Mouse (Mus musculus) heart, adult 2 months (tissue): ENCODE data around the gene Gm572. TPM values are rescaled to one million over a fixed set of nuclear protein-coding genes. Genes with fewer than 3 reads are reported as not detected.

ENCODE experiments used
- DNase-seq, 2 experiments: peaks; one replicate each; pipeline ENCODE4 v3.0.0; 2021
- H3K27ac ChIP-seq: fragments of 200-600 bp; 2 replicates; pipeline ENCODE4 v1.8.1; 2022
- H3K27me3 ChIP-seq: fragments of 200-500 bp; 2 replicates; pipeline ENCODE4 v1.6.1; 2012; ENCODE audit warnings: mild to moderate bottlenecking, low read length, inconsistent platforms, mixed read lengths; ENCODE audit not compliant: control insufficient read depth, insufficient read depth
- H3K36me3 ChIP-seq: fragments of 200-500 bp; 2 replicates; pipeline ENCODE4 v1.6.1; 2012; ENCODE audit warnings: low read length, inconsistent platforms; ENCODE audit not compliant: control insufficient read depth, insufficient read depth
- H3K4me1 ChIP-seq: fragments of 200-500 bp; 2 replicates; pipeline ENCODE4 v1.6.1; 2011; ENCODE audit warnings: low read length; ENCODE audit not compliant: control insufficient read depth, insufficient read depth
- H3K4me3 ChIP-seq: fragments of 200-600 bp; 2 replicates; pipeline ENCODE4 v1.8.1; 2022
- H3K79me2 ChIP-seq: fragments of 200-500 bp; replicated peaks from 2 replicates; pipeline ENCODE4 v1.6.1; 2012; ENCODE audit warnings: mild to moderate bottlenecking, inconsistent platforms, low read length, moderate library complexity, mixed read lengths; ENCODE audit not compliant: control insufficient read depth, insufficient read depth
- H3K9ac ChIP-seq: fragments of 200-500 bp; 2 replicates; pipeline ENCODE4 v1.6.1; 2012; ENCODE audit warnings: low read depth, mild to moderate bottlenecking, control low read depth, inconsistent platforms, low read length, mixed read lengths
- CTCF ChIP-seq: fragments of 200-600 bp; IDR thresholded peaks from 2 replicates; pipeline ENCODE4 v1.8.1; 2022; ENCODE audit warnings: antibody characterized with exemption, mild to moderate bottlenecking, moderate library complexity
- EP300 ChIP-seq: fragments of 200-500 bp; IDR thresholded peaks from 2 replicates; pipeline ENCODE4 v1.6.1; 2011; ENCODE audit warnings: low read depth, low read length, control low read depth; ENCODE audit not compliant: insufficient read depth
- POLR2A ChIP-seq: fragments of 200-500 bp; IDR thresholded peaks from 2 replicates; pipeline ENCODE4 v1.6.1; 2011; ENCODE audit warnings: mild to moderate bottlenecking, low read depth, low read length, control low read depth; ENCODE audit not compliant: insufficient read depth
- WGBS: fragments of 180-500 bp; shearing (Covaris S2); methylation state at CpG from one replicate; pipeline ENCODE4 v1.1.7; 2018; 5-methylcytosine and 5-hydroxymethylcytosine counted together
- intact Hi-C: fragments of 180-260 bp; cut with DNase I; formaldehyde crosslinking; loops from one replicate; pipeline ENCODE4 v1.15.1; 2025
- polyA plus RNA-seq: library from polyadenylated mRNA; depleted of rRNA; stranded (reverse); fragments of >200 nt; gene quantifications from 2 replicates; pipeline ENCODE4 v1.2.3, GENCODE M21; 2012
- total RNA-seq, 2 experiments: library from RNA; stranded (reverse); gene quantifications; 2 replicates each; pipeline ENCODE4 v1.2.3; 2021

Gene Gm572
- total and polyA plus RNA-seq, 3 experiments = 1.9 to 5.0 (median 4.5) TPM

- no peaks in the 10 kb centered on the region for H3K4me1 ChIP-seq
- H3K9ac ChIP-seq = no peak overlapping the region
- H3K79me2 ChIP-seq = no peaks in the 10 kb centered on the region
- no peak for TF ChIP-seq CTCF
- no peak for TF ChIP-seq POLR2A
- no peak for TF ChIP-seq EP300
- intact Hi-C loops = no loop called here
- WGBS = 43% methylated on average over 14 of the region's 14 CpGs
- H3K36me3 ChIP-seq = no peaks in the 10 kb centered on the region
- no peak for DNase-seq
- H3K27me3 ChIP-seq = no peaks in the 10 kb centered on the region
- no peak overlapping the region for H3K4me3 ChIP-seq
- H3K27ac ChIP-seq = no peak overlapping the region
Measured at GRCm38 (mm10) chr4:148686491-148686941, 43.4 kb downstream of the Gm572 start.

GRCm38 (mm10) chr4:148688091-148688490, 45.0 kb downstream of the Gm572 start:
- no peak overlapping the region for H3K9ac ChIP-seq
- no peaks in the 10 kb centered on the region for H3K4me1 ChIP-seq
- no peaks in the 10 kb centered on the region for H3K36me3 ChIP-seq
- TF ChIP-seq CTCF = no peak
- no peak for TF ChIP-seq POLR2A
- no peak for TF ChIP-seq EP300
- H3K27ac ChIP-seq = no peak overlapping the region
- DNase-seq = no peak
- no peak overlapping the region for H3K4me3 ChIP-seq
- intact Hi-C loops = no loop called here
- H3K79me2 ChIP-seq = no peaks in the 10 kb centered on the region
- H3K27me3 ChIP-seq = no peaks in the 10 kb centered on the region
- 51% methylated on average over 2 of the region's 2 CpGs for WGBS

- H3K4me1 ChIP-seq = no peaks in the 10 kb centered on the region
- H3K79me2 ChIP-seq = no peaks in the 10 kb centered on the region
- H3K9ac ChIP-seq = no peak overlapping the region
- 66% methylated on average over 4 of the region's 4 CpGs for WGBS
- no peak overlapping the region for H3K4me3 ChIP-seq
- no peak for TF ChIP-seq POLR2A
- no peak for DNase-seq
- no peak overlapping the region for H3K27ac ChIP-seq
- no peaks in the 10 kb centered on the region for H3K27me3 ChIP-seq
- intact Hi-C loops = no loop called here
- no peaks in the 10 kb centered on the region for H3K36me3 ChIP-seq
Measured at GRCm38 (mm10) chr4:148691185-148691584, 48.1 kb downstream of the Gm572 start.

- DNase-seq = no peak
- Histone ChIP-seq H3K4me1 (no peaks in the 10 kb centered on the region), H3K27ac (no peak overlapping the region), H3K4me3 (no peak overlapping the region), H3K79me2 (no peaks in the 10 kb centered on the region), H3K36me3 (no peaks in the 10 kb centered on the region), H3K9ac (no peak overlapping the region), H3K27me3 (no peaks in the 10 kb centered on the region)
- intact Hi-C loops = no loop called here
- no peak for TF ChIP-seq POLR2A
- no peak for TF ChIP-seq EP300
- no peak for TF ChIP-seq CTCF
- 48% methylated on average over 7 of the region's 7 CpGs for WGBS
Measured at GRCm38 (mm10) chr4:148693417-148693959, 50.4 kb downstream of the Gm572 start.

DNA sequence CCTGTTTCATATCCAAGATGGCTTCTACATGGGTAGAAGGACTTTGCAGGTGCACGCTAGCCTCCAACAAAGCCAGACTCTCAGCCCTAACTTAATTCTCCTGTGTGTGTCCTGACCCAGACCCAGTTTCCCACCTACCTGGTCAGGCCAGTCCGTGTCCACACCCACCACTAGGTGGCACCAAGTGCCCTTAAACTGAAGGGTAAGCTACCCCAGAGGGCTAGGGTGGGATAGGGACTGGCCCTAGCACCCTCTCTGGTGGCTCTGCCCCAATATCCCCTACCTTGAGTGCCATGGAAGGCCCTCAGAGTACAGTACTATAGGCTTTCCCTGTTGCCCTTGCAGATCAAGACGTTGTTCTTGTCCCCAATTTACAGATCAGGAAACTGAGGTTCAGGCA, 61.6 kb downstream of the Gm572 start:
- Histone ChIP-seq H3K79me2 (no peaks in the 10 kb centered on the region), H3K27ac (no peak overlapping the region), H3K4me3 (no peak overlapping the region), H3K36me3 (no peaks in the 10 kb centered on the region), H3K4me1 (no peaks in the 10 kb centered on the region), H3K9ac (no peak overlapping the region), H3K27me3 (no peaks in the 10 kb centered on the region)
- 44% methylated on average over 3 of the region's 3 CpGs for WGBS
- no peak for TF ChIP-seq POLR2A
- TF ChIP-seq CTCF = peak; percentile 80
- TF ChIP-seq EP300 = no peak
- peak; percentile 19 to 43 for DNase-seq
- intact Hi-C loops = loop anchor here (2.0 kb wide), 1 partner anchor 372 kb away; no protein-coding TSS in a partner anchor

DNA sequence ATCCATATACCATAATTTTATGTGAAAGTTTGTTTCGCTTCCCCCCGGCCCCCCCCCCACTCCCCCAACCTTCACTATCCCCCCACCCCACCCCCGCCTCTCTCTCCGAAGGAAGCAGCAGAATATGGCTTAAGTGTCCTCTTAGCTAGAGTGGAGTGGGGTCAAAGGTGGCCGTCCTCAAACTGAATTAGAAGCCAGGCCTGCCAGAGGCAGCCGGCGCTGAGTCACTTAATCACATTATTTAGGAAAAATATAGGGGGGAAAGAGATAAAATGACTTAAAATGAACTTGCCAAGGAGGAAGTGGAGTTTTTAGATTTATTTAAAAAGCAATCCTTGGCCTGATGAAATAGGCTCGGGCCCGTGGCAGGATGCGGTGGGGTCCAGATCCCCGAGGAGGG, 65.7 kb downstream of the Gm572 start:
- intact Hi-C loops = no loop called here
- no peaks in the 10 kb centered on the region for H3K79me2 ChIP-seq
- H3K27ac ChIP-seq = no peak overlapping the region
- no peak overlapping the region for H3K9ac ChIP-seq
- TF ChIP-seq EP300 (no peak), CTCF (no peak), POLR2A (no peak)
- H3K4me1 ChIP-seq = no peaks in the 10 kb centered on the region
- no peak overlapping the region for H3K4me3 ChIP-seq
- 52% methylated on average over 11 of the region's 11 CpGs for WGBS
- no peak for DNase-seq
- no peaks in the 10 kb centered on the region for H3K27me3 ChIP-seq
- no peaks in the 10 kb centered on the region for H3K36me3 ChIP-seq

DNA sequence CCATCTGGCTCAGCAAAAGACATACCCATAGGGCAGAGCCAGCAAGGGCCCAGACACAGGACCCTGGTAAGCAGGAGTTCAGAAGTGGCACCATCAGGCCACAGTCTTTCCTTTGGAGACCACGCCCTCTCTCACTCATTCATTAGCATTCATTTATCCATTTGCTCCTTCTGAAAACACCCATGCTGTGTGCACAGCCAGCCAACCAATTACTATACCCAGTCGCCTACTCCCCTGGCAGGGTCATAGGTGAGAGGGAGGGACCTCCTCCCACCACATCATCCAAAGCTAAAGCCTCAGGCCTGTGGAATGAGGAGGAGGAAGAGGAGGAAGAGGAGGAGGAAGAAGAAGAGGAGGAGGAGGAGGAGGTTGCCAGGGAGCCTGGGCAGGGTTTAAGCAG, 67.3 kb downstream of the Gm572 start:
- Histone ChIP-seq H3K36me3 (no peaks in the 10 kb centered on the region), H3K79me2 (no peaks in the 10 kb centered on the region), H3K9ac (no peak overlapping the region), H3K27me3 (no peaks in the 10 kb centered on the region), H3K27ac (no peak overlapping the region), H3K4me1 (no peaks in the 10 kb centered on the region), H3K4me3 (no peak overlapping the region)
- no peak for DNase-seq
- intact Hi-C loops = no loop called here
- 78% methylated on average over 2 of the region's 2 CpGs for WGBS
- TF ChIP-seq EP300 (no peak), CTCF (no peak), POLR2A (no peak)
